Mouse (Mus musculus) adrenal gland, adult 10 weeks (tissue): Measurements from ENCODE around the gene Socs1. TPM values are rescaled to one million over a fixed set of nuclear protein-coding genes. Genes with fewer than 3 reads are reported as not detected.

Experiments
- polyA plus RNA-seq: library from polyadenylated mRNA; stranded (reverse); fragments of 350-450 nt; fragmentation: Illumina TruSeq; extraction: RNeasy Lipid Tissue Mini Kit (QIAGEN cat#74804); gene quantifications from one replicate; pipeline ENCODE4 v1.2.3, GENCODE M21; 2014; ENCODE audit warnings: low read depth, low replicate concordance

The Socs1 gene
- 0.47 TPM for polyA plus RNA-seq

DNA sequence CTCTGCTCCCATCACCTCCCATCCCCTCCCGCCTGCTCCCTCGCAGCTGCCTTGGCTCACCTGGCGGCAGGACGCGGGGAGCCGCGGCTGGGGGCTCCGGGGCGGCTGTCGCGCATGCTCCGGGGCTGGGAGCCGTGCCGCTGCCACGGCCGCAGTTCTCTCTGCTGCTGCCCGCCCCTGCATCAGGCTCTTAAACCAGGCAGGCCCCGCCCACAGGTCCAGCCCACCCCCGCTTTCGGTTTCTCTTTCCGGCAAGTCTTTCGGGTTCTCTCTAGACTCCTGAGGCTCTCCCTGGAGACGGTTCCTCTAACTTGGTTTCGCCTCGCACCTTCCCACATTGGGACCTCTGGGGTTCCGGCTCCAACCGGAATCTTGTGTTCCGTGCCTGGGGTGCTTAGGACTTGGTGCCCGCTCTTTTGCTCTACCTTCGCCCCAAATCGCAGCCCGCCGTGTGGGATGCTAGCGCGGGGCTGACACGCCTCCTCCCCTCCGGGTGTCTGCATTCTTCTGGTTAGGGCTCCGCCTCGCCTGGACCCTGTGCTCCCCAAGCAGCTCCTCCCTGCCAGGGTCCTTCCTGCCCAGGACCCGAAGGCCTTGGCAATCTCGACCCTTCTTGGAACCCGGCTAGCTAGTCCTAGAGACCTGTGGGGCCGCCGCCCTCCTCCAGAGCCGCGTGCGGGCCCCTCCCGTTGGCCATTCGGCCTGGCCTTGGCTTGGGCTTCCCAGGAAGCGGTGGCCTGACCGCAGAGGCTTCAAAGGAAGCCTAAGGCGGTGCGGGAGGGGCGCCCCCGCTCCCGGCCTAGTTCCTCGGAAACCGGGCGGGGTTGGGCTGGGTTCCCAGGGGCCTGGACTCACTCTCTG lies at the start of gene Socs1:
TSS of gene Socs1 (minus strand) at position 166 of the 861 bp plus-strand sequence.

GRCm38 (mm10) chr16:10812865-10813371 lies 27.6 kb upstream of the Socs1 start, which contains the start of gene Gm11172:
Gene Gm11172 (plus strand): TSS chr16:10812915.

DNA sequence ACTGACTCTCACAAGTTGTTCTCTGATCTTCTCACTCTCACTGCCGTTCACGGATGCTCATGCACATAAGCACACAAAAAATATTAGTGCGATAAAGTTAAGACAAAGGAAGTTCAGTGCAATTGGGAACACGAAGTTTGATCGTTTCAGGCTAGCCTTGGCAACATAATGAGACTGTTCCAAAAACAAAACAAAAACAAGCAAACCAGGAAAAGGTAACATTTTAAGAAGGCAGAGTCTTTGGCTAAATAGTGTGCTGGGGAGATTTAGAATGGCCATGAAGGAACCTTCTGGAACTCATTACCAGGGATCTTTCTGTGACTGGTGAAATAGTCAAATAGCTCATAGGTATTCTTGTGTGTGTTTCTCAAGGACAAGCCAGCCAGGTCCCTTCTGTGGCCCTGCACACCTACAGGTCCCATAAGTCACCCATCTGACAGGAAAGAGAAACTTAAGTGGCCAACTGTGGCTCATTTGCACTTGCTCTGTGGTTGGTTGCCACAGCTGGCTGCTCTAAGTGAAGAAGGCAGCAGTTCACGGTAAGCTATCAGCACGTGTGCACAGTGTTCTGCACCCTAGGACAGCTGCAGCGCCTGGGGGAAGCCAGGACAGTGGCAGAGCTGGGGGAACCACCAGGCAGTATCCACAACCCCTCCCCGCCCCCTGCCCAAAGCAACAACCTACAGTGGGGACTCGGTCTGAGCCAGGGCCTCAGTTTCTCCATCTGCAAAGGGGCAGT lies 20.6 kb upstream of the Socs1 start, which contains the start of gene Prm1:
TSS of gene Prm1 (minus strand) at position 51 of the 739 bp plus-strand sequence.

DNA sequence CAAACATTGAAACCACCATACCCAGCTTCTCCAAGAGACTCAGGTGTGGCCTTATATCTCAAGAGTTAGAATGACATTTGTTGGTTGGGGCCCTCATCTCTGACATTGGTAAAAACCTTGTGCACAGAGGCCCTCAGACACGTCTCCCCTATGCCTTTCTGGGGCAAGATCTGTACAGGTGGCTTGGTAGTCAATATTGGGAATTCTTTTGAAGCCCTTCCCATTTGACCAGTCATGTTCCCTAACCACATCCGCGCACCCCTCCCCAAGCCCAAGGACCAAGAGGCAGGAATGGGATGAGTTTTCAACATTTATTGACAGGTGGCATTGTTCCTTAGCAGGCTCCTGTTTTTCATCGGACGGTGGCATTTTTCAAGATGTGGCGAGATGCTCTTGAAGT lies 10.7 kb upstream of the Socs1 start, which contains the start of gene Prm2:
TSS of gene Prm2 (minus strand) at position 101 of the 400 bp plus-strand sequence.

GRCm38 (mm10) chr16:10790702-10791101 lies 5.4 kb upstream of the Socs1 start, which contains the start of gene Prm3:
Gene Prm3 (minus strand): TSS chr16:10790914.

GRCm38 (mm10) chr16:10788271-10788670 lies 2.9 kb upstream of the Socs1 start, which contains the start of gene Tnp2:
Gene Tnp2 (minus strand): TSS chr16:10788660.

Other genes with a start within 250 kb of the Socs1 start
- 1.7 TPM for gene Dexi, start 242.5 kb downstream of the Socs1 start, polyA plus RNA-seq
- 18.7 TPM for gene Clec16a, start 240.2 kb downstream of the Socs1 start, polyA plus RNA-seq
- gene Tnp2, start 3.1 kb upstream of the Socs1 start, polyA plus RNA-seq, result not detected
- gene Prm3, start 5.4 kb upstream of the Socs1 start, polyA plus RNA-seq, result not detected
- gene Prm2, start 10.6 kb upstream of the Socs1 start, polyA plus RNA-seq, result not detected
- gene Prm1, start 20.3 kb upstream of the Socs1 start, polyA plus RNA-seq, result not detected
- gene Gm11172, start 27.4 kb upstream of the Socs1 start, polyA plus RNA-seq, result not detected
- gene Rmi2, start 49.5 kb upstream of the Socs1 start, polyA plus RNA-seq, result not detected